Mouse (Mus musculus) right cerebral cortex, adult 2 months (tissue): ENCODE results near the gene Tcl1b2.
"Not testable (repeated sequence)": the region's sequence is repeated elsewhere in the genome, so short reads cannot be mapped to it uniquely, and the experiment has no call there.

Experiments
- DNase-seq, 2 experiments: peaks; one replicate each; pipeline ENCODE4 v3.0.0; 2021 to 2022; ENCODE audit warnings: low spot score in 2 of 2

The Tcl1b2 gene

GRCm38 (mm10) chr12:105145714-105146113 lies at the start of gene Tcl1b2:
TSS of gene Tcl1b2 (plus strand) at chr12:105146014.
- DNase-seq: no peak

GRCm38 (mm10) chr12:105099466-105100044 lies 46.3 kb upstream of the Tcl1b2 start:
- DNase-seq: no peak

GRCm38 (mm10) chr12:105102901-105103300 lies 42.9 kb upstream of the Tcl1b2 start:
- DNase-seq: peak; percentile 22 to 37

- DNase-seq: peak; percentile 74 to 83
Observed at GRCm38 (mm10) chr12:105104036-105104435, 41.8 kb upstream of the Tcl1b2 start.

- DNase-seq: no peak
Observed at GRCm38 (mm10) chr12:105105326-105105725, 40.5 kb upstream of the Tcl1b2 start.

- no peak for DNase-seq
Observed at GRCm38 (mm10) chr12:105108856-105109255, 37.0 kb upstream of the Tcl1b2 start.

- DNase-seq: peak; percentile 59 to 61
Observed at GRCm38 (mm10) chr12:105109406-105109805, 36.4 kb upstream of the Tcl1b2 start.

- DNase-seq: no peak
Observed at GRCm38 (mm10) chr12:105109812-105110211, 36.0 kb upstream of the Tcl1b2 start.

GRCm38 (mm10) chr12:105112321-105112988 lies 33.4 kb upstream of the Tcl1b2 start:
- DNase-seq: no peak

GRCm38 (mm10) chr12:105116648-105117047 lies 29.2 kb upstream of the Tcl1b2 start:
- DNase-seq: no peak

- no peak for DNase-seq
Observed at GRCm38 (mm10) chr12:105125362-105125761, 20.5 kb upstream of the Tcl1b2 start.

GRCm38 (mm10) chr12:105126516-105126915 lies 19.3 kb upstream of the Tcl1b2 start:
- no peak for DNase-seq

GRCm38 (mm10) chr12:105127607-105128006 lies 18.2 kb upstream of the Tcl1b2 start:
- DNase-seq: no peak

GRCm38 (mm10) chr12:105129494-105130205 lies 16.2 kb upstream of the Tcl1b2 start:
- not testable (repeated sequence) for DNase-seq

- not testable (repeated sequence) for DNase-seq
Observed at GRCm38 (mm10) chr12:105134167-105134566, 11.6 kb upstream of the Tcl1b2 start.

GRCm38 (mm10) chr12:105134826-105135225 lies 11.0 kb upstream of the Tcl1b2 start:
- DNase-seq: not testable (repeated sequence)

- not testable (repeated sequence) for DNase-seq
Observed at GRCm38 (mm10) chr12:105137729-105138128, 8.1 kb upstream of the Tcl1b2 start.

GRCm38 (mm10) chr12:105143096-105143495 lies 2.7 kb upstream of the Tcl1b2 start:
- DNase-seq: no peak

- not testable (repeated sequence) for DNase-seq
Observed at GRCm38 (mm10) chr12:105144928-105145327, 886 bp upstream of the Tcl1b2 start.

GRCm38 (mm10) chr12:105155286-105155685 lies 9.5 kb downstream of the Tcl1b2 start:
- peak; percentile 2 to 11 for DNase-seq

- DNase-seq: no peak
Observed at GRCm38 (mm10) chr12:105158842-105159241, 13.0 kb downstream of the Tcl1b2 start.

- DNase-seq: no peak
Observed at GRCm38 (mm10) chr12:105159390-105159789, 13.6 kb downstream of the Tcl1b2 start, which contains the start of gene Tcl1b1. TSS of gene Tcl1b1 (plus strand) at chr12:105159690.

- DNase-seq: no peak
Observed at GRCm38 (mm10) chr12:105166734-105167133, 20.9 kb downstream of the Tcl1b2 start.
